Mouse (Mus musculus): ENCODE data around the gene Ddx28.

GRCm38 (mm10) chr8:105964506-105965265 is 47.0 kb downstream of the Ddx28 start:
- no peak for TF ChIP-seq POLR2A (IDR thresholded peaks at IDR 0.05; ENCODE audit: borderline replicate concordance, low read depth, low read length)
- TF ChIP-seq CTCF (IDR thresholded peaks at IDR 0.05; ENCODE audit: low read depth, low read length): no peak
